ENCODE assay signal across 16 mouse cellular contexts in genomic region chr15:84467761-84468160, GRCm38 (mm10).
"Had no signal": no experiment of that assay in that cellular context is flagged by ENCODE, and none has a peak within 500 bp of the region (broad histone marks: within the 10 kb centered on the region; RNA-seq: fewer than 3 reads in every experiment).

No protein-coding gene starts in this region.

- H3K27ac ChIP-seq: layer of hippocampus, adult 2 months; limb, embryonic 13.5 days; liver, embryonic 14.5 days; neural tube, embryonic 12.5 days had no signal

- H3K9ac ChIP-seq: intestine, embryonic 15.5 days; limb, embryonic 13.5 days; liver, embryonic 14.5 days; midbrain, embryonic 12.5 days; neural tube, embryonic 12.5 days had no signal

- H3K27me3 ChIP-seq: intestine, embryonic 15.5 days; limb, embryonic 13.5 days; neural tube, embryonic 12.5 days had no signal

- DNase-seq: kidney, adult 18-20 months; kidney, postnatal 10 days; kidney, postnatal 4 days; left cerebral cortex, postnatal 4 days; lung, adult 18-20 months; lung, postnatal 36 days; right cerebral cortex, postnatal 4 days; spleen, adult 18-20 months; thymus, postnatal 36 days had no signal

- H3K9me3 ChIP-seq: intestine, embryonic 15.5 days; limb, embryonic 13.5 days; midbrain, embryonic 12.5 days; neural tube, embryonic 12.5 days had no signal

- H3K36me3 ChIP-seq: intestine, embryonic 15.5 days; limb, embryonic 13.5 days; midbrain, embryonic 12.5 days; neural tube, embryonic 12.5 days had no signal

- H3K4me3 ChIP-seq: intestine, embryonic 15.5 days; layer of hippocampus, adult 2 months; limb, embryonic 13.5 days; midbrain, embryonic 12.5 days; myocyte; neural tube, embryonic 12.5 days had no signal

- ATAC-seq: intestine, embryonic 15.5 days had no signal

- H3K4me2 ChIP-seq: intestine, embryonic 15.5 days; limb, embryonic 13.5 days; midbrain, embryonic 12.5 days; neural tube, embryonic 12.5 days had no signal
